Mouse (Mus musculus) liver, embryonic 15.5 days (tissue): Measurements from ENCODE around the gene Ablim2. TPM values are rescaled to one million over a fixed set of nuclear protein-coding genes. Genes with fewer than 3 reads are reported as not detected.

Experiments used
- ATAC-seq: fragments of 200-750 bp; cut with Nextera tagmentation; 2 replicates; pipeline ENCODE4 v1.8.0; 2017; ENCODE audit warnings: moderate number of reproducible peaks, mild to moderate bottlenecking, moderate library complexity; ENCODE audit not compliant: insufficient read depth
- H3K27ac ChIP-seq: fragments of 300-500 bp; sonication (generic); replicated peaks from 2 replicates; pipeline ENCODE4 v1.5.1; 2015; ENCODE audit warnings: mild to moderate bottlenecking, inconsistent platforms
- H3K27me3 ChIP-seq: fragments of 300-500 bp; sonication (generic); 2 replicates; pipeline ENCODE4 v1.6.1; 2015; ENCODE audit warnings: mild to moderate bottlenecking, inconsistent platforms
- H3K36me3 ChIP-seq: fragments of 300-500 bp; sonication (generic); replicated peaks from 2 replicates; pipeline ENCODE4 v1.6.1; 2015; ENCODE audit warnings: moderate library complexity, mild to moderate bottlenecking, inconsistent platforms
- H3K4me1 ChIP-seq: fragments of 300-500 bp; sonication (generic); replicated peaks from 2 replicates; pipeline ENCODE4 v1.6.1; 2015; ENCODE audit warnings: inconsistent platforms
- H3K4me2 ChIP-seq: fragments of 300-500 bp; sonication (generic); 2 replicates; pipeline ENCODE4 v1.6.1; 2015; ENCODE audit warnings: moderate library complexity, mild to moderate bottlenecking, inconsistent platforms
- H3K4me3 ChIP-seq: fragments of 300-500 bp; sonication (generic); replicated peaks from 2 replicates; pipeline ENCODE4 v1.5.1; 2015; ENCODE audit warnings: mild to moderate bottlenecking, inconsistent platforms
- H3K9ac ChIP-seq: fragments of 300-500 bp; sonication (generic); 2 replicates; pipeline ENCODE4 v1.6.1; 2015; ENCODE audit warnings: moderate library complexity, mild to moderate bottlenecking, inconsistent platforms
- H3K9me3 ChIP-seq: fragments of 300-500 bp; sonication (generic); replicated peaks from 2 replicates; pipeline ENCODE4 v1.6.1; 2016; ENCODE audit warnings: inconsistent platforms
- WGBS: fragments of 180-500 bp; shearing (Covaris S2); methylation state at CpG from one replicate; pipeline ENCODE4 v1.1.7; 2015; ENCODE audit warnings: mixed read lengths; ENCODE audit not compliant: insufficient replicate concordance; 5-methylcytosine and 5-hydroxymethylcytosine counted together
- polyA plus RNA-seq: library from polyadenylated mRNA; unstranded; fragments of >200 nt; fragmentation: Nextera tagmentation; extraction: Ambion mirVana; gene quantifications from 2 replicates; pipeline ENCODE4 v1.2.1, GENCODE M21; 2015

Gene Ablim2
- polyA plus RNA-seq = 0.36 and 0.52 TPM in 2 replicates

DNA sequence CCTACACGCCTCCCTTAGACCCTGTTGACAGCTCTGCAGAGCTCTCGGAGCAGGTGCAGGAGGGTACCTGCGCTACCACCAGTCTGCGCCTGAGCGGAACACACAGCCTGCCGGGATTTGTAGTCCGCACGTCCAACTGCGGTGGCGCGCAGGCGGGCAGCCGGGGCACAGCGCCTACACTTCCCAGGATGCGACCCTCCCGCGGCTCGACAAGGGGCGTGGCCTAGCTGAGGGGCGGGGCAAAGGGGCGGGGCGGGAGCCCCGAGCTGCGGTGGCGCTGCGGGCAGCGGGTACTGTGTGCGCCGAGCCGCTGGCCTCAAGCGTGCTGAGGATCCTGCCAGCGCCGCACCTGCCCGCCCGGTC lies at the start of gene Ablim2:
TSS of gene Ablim2 (plus strand) at position 242 of the 363 bp plus-strand sequence.
- H3K36me3 ChIP-seq = no peaks in the 10 kb centered on the region
- peak within 1 kb of the TSS; percentile 56 for H3K4me3 ChIP-seq
- WGBS = under 1% methylated on average over 35 of the region's 35 CpGs
- H3K4me2 ChIP-seq = peak within 1 kb of the TSS; percentile 83
- H3K9me3 ChIP-seq = no peaks in the 10 kb centered on the region
- peaks cover 51% of the 10 kb centered on the region for H3K27me3 ChIP-seq
- peak; percentile 89 for ATAC-seq
- H3K4me1 ChIP-seq = peaks cover 16% of the 10 kb centered on the region
- H3K9ac ChIP-seq = peak within 1 kb of the TSS; percentile 30; the same call in 1 of the 2 replicates
- no peak within 1 kb of the TSS for H3K27ac ChIP-seq

DNA sequence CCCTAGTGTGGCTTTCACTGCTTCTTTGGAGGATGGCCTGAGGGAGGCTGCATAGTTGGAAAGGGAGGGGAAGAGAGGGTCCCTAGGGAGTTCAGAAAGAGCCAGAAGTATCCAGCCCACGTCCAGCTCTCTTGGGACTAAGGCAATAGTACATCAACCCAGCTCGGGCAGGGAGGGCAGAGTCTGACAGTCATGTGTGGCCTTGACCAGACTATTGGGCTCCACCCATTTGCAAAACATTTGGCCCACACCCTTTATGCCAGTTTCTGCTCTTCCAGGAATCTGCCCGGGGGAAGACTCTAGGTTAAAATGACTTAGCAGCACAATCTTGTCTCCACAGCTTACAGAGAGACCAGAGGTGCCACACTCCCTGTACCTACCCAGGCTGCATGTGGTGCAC lies 47.2 kb upstream of the Ablim2 start:
- H3K36me3 ChIP-seq = no peaks in the 10 kb centered on the region
- H3K9ac ChIP-seq = no peak overlapping the region
- no peaks in the 10 kb centered on the region for H3K9me3 ChIP-seq
- no peak overlapping the region for H3K27ac ChIP-seq
- 37% methylated on average over 3 of the region's 3 CpGs for WGBS
- H3K27me3 ChIP-seq = no peaks in the 10 kb centered on the region
- no peaks in the 10 kb centered on the region for H3K4me1 ChIP-seq
- H3K4me3 ChIP-seq = no peak overlapping the region
- ATAC-seq = no peak
- no peak overlapping the region for H3K4me2 ChIP-seq

DNA sequence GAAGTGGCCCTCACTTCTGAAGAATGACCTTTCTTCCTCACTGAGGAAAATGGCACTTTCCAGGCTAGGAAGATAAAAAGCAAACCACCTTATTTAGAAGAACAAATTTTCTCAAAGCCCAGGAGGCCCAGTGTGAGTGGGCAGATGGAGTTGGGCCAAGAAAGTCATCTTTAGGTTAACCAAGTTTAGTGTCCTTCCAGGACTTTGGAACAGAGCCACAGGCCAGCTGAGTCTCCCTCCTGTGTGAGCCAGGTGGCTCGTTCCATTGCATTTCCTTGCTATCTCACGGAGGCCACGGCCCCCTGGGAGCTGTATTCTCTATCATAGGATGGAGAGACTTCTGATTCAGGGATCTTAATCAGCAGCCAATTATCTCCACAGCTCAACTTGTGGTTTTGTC lies 46.7 kb upstream of the Ablim2 start:
- H3K4me3 ChIP-seq = no peak overlapping the region
- ATAC-seq = no peak
- no peaks in the 10 kb centered on the region for H3K36me3 ChIP-seq
- no peak overlapping the region for H3K9ac ChIP-seq
- no peak overlapping the region for H3K4me2 ChIP-seq
- H3K27me3 ChIP-seq = no peaks in the 10 kb centered on the region
- no peak overlapping the region for H3K27ac ChIP-seq
- no peaks in the 10 kb centered on the region for H3K4me1 ChIP-seq
- H3K9me3 ChIP-seq = no peaks in the 10 kb centered on the region
- 51% methylated on average over 3 of the region's 3 CpGs for WGBS

DNA sequence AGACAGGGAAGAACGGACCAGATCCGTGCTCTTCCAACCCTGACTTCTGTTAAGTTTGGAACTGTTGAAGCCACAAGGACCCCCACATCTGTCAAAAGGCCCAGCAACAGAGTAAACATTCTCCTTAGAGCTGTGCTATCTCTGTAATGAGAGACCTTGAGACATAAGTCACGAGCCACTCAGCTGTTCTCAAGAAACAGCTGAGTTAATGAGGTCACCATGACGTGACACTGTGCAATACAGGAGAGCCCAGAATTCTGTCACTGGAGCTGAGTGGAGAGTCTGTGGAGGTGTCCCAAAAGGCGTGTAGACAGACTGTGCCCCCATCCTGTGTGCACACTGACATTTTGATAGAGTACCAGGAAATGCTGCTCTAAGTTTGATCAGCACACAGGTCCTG lies 45.2 kb upstream of the Ablim2 start:
- no peak for ATAC-seq
- no peaks in the 10 kb centered on the region for H3K4me1 ChIP-seq
- H3K9me3 ChIP-seq = no peaks in the 10 kb centered on the region
- H3K4me2 ChIP-seq = no peak overlapping the region
- no peak overlapping the region for H3K4me3 ChIP-seq
- H3K9ac ChIP-seq = no peak overlapping the region
- WGBS = 53% methylated on average over 5 of the region's 5 CpGs
- no peak overlapping the region for H3K27ac ChIP-seq
- H3K36me3 ChIP-seq = no peaks in the 10 kb centered on the region
- no peaks in the 10 kb centered on the region for H3K27me3 ChIP-seq

DNA sequence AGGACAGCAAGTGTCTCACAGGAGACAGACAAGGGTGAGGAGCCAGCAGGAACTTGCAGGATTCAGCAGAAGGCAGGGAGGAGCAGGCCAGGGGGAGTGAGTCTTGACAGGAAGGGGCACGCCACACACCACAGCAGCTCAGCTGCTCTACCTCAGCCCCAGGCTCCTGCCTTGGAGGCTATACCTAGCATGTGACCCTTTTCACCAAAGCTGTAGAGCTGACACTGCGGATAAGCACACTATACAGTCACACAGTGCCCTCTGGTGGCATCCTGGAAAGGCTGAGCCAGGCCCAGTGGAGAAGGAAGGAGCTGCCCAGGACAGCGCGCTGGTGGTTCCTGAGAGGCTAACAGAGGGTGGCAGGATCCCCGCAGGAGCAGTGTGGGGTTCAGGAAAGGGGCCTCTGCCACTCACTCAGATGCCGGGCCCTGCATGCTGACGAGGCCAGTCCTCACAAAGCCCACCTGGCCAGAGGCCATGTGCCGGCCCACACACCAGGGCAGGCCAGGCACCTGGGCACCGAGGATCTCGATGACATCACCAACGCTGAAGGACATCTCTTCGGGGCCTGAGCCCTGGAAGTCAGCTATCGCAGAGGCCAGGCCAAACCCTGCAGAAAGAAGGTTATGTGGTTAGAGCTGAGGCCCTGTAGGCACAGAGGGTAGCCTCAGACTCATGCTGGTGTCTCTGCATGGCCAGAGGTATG lies 43.9 kb upstream of the Ablim2 start:
- Histone ChIP-seq H3K9ac (no peak overlapping the region), H3K27ac (no peak overlapping the region), H3K9me3 (no peaks in the 10 kb centered on the region), H3K4me2 (no peak overlapping the region), H3K4me1 (no peaks in the 10 kb centered on the region), H3K36me3 (no peaks in the 10 kb centered on the region), H3K27me3 (no peaks in the 10 kb centered on the region), H3K4me3 (no peak overlapping the region)
- WGBS = 41% methylated on average over 13 of the region's 13 CpGs
- no peak; the same call in 1 of the 2 replicates for ATAC-seq

DNA sequence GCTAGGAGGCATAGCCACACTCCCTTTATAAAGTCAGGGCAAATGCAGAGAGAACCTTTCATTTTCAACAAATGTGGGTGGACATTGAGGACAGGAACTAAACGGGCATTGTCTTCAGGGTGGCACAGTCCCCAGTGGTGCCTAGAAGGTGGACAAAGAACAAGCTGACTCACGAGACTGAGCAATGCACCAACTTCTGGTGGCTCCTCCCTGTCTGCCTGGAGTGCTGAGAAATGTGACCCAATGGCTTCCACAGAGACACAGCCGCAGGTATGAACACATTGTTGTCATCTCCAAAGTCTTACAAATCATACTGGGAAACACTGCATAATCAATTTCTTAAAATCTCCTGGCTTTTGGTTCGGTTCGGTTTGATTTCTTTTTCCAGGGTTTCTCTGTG lies 40.2 kb upstream of the Ablim2 start:
- no peak overlapping the region for H3K27ac ChIP-seq
- H3K27me3 ChIP-seq = no peaks in the 10 kb centered on the region
- H3K4me2 ChIP-seq = no peak overlapping the region
- H3K9me3 ChIP-seq = no peaks in the 10 kb centered on the region
- H3K36me3 ChIP-seq = no peaks in the 10 kb centered on the region
- ATAC-seq = no peak
- 63% methylated on average over 5 of the region's 5 CpGs for WGBS
- H3K9ac ChIP-seq = no peak overlapping the region
- no peak overlapping the region for H3K4me3 ChIP-seq
- H3K4me1 ChIP-seq = no peaks in the 10 kb centered on the region; the same call in 1 of the 2 replicates

GRCm38 (mm10) chr5:35717946-35718345 lies 39.7 kb upstream of the Ablim2 start:
- Histone ChIP-seq H3K36me3 (no peaks in the 10 kb centered on the region), H3K4me1 (peaks cover under 1% of the 10 kb centered on the region), H3K27me3 (no peaks in the 10 kb centered on the region), H3K27ac (no peak overlapping the region), H3K4me3 (no peak overlapping the region), H3K4me2 (no peak overlapping the region), H3K9me3 (no peaks in the 10 kb centered on the region), H3K9ac (no peak overlapping the region)
- no peak for ATAC-seq
- WGBS = 48% methylated on average over 4 of the region's 4 CpGs

GRCm38 (mm10) chr5:35718817-35719216 lies 38.9 kb upstream of the Ablim2 start:
- H3K4me2 ChIP-seq = no peak overlapping the region
- H3K4me3 ChIP-seq = no peak overlapping the region
- H3K9me3 ChIP-seq = no peaks in the 10 kb centered on the region
- no peak overlapping the region for H3K27ac ChIP-seq
- 67% methylated on average over 11 of the region's 11 CpGs for WGBS
- ATAC-seq = no peak
- no peak overlapping the region for H3K9ac ChIP-seq
- H3K27me3 ChIP-seq = no peaks in the 10 kb centered on the region
- H3K4me1 ChIP-seq = peaks cover 4% of the 10 kb centered on the region
- no peaks in the 10 kb centered on the region for H3K36me3 ChIP-seq

- H3K27ac ChIP-seq = no peak overlapping the region
Observed at GRCm38 (mm10) chr5:35719343-35719742, 38.3 kb upstream of the Ablim2 start.

GRCm38 (mm10) chr5:35719880-35720279 lies 37.8 kb upstream of the Ablim2 start:
- no peaks in the 10 kb centered on the region for H3K36me3 ChIP-seq
- WGBS = 85% methylated on average over 1 of the region's 1 CpGs
- H3K4me1 ChIP-seq = peaks cover 4% of the 10 kb centered on the region
- no peak overlapping the region for H3K27ac ChIP-seq
- H3K27me3 ChIP-seq = no peaks in the 10 kb centered on the region
- no peak overlapping the region for H3K9ac ChIP-seq
- no peak overlapping the region for H3K4me3 ChIP-seq
- ATAC-seq = no peak
- no peaks in the 10 kb centered on the region for H3K9me3 ChIP-seq
- no peak overlapping the region for H3K4me2 ChIP-seq

More at GRCm38 (mm10) chr5:35719343-35719742, 38.3 kb upstream of the Ablim2 start:
- Histone ChIP-seq H3K4me3 (no peak overlapping the region), H3K27me3 (no peaks in the 10 kb centered on the region), H3K9me3 (no peaks in the 10 kb centered on the region), H3K4me1 (peaks cover 4% of the 10 kb centered on the region), H3K4me2 (no peak overlapping the region), H3K9ac (no peak overlapping the region), H3K36me3 (no peaks in the 10 kb centered on the region)
- no peak for ATAC-seq

DNA sequence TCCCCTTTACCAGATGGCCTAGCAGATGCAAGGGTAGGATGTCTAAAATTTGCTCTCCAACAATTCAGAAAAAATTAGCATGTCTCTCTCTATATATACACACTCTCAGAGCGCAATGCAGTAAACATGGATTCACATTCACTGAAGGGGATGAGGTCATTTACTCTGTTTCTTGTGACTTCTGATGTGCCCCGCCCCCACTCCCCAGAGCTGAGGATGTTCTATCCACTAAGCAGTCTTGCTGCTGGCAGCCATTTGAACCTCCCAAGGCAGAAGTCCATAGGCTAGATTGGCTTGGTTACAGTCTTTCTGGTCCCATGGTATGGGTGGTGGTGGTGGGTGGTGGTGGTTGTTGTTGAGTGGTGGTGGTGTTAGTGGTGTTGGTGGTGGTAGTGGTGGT lies 35.7 kb upstream of the Ablim2 start:
- H3K9me3 ChIP-seq = no peaks in the 10 kb centered on the region
- WGBS = 73% methylated on average over 2 of the region's 2 CpGs
- no peak overlapping the region for H3K4me2 ChIP-seq
- ATAC-seq = no peak
- H3K9ac ChIP-seq = no peak overlapping the region
- no peak overlapping the region for H3K27ac ChIP-seq
- no peaks in the 10 kb centered on the region for H3K36me3 ChIP-seq
- peaks cover 4% of the 10 kb centered on the region for H3K4me1 ChIP-seq
- no peak overlapping the region for H3K4me3 ChIP-seq
- H3K27me3 ChIP-seq = no peaks in the 10 kb centered on the region

GRCm38 (mm10) chr5:35722654-35723053 lies 35.0 kb upstream of the Ablim2 start:
- H3K9ac ChIP-seq = no peak overlapping the region
- peaks cover 4% of the 10 kb centered on the region for H3K4me1 ChIP-seq
- WGBS = 15% methylated on average over 2 of the region's 2 CpGs
- H3K4me2 ChIP-seq = no peak overlapping the region
- peak; percentile 49; the same call in 1 of the 2 replicates for ATAC-seq
- no peaks in the 10 kb centered on the region for H3K9me3 ChIP-seq
- no peak overlapping the region for H3K27ac ChIP-seq
- H3K4me3 ChIP-seq = no peak overlapping the region
- H3K27me3 ChIP-seq = no peaks in the 10 kb centered on the region
- no peaks in the 10 kb centered on the region for H3K36me3 ChIP-seq
